Mouse (Mus musculus) kidney, adult 9 months (tissue): ENCODE results near the gene Irf2bp2.
"Not testable (repeated sequence)": the region's sequence is repeated elsewhere in the genome, so short reads cannot be mapped to it uniquely, and the experiment has no call there.

Source experiments
- DNase-seq: peaks from one replicate; pipeline ENCODE4 v3.0.0; 2022

Gene Irf2bp2

DNA sequence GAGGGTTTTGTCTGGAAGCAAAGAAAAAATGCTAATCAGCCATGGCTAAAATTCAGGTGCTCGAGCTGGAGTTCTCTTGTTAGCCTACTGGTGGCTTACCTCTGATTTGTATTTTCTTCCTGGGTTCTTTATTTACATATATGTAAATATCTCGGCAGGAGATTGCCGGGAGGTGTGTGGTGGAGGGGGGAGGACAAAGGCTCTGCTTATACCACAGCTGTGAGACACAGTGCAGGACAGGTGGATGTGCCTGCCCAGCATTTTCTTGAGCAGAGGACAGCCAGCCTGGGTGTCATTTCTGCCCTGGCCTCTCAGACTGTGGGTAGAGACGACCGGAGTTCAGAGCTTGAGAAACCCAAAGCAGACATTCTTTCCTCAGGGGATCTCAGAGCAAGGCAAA is 7.5 kb upstream of the Irf2bp2 start:
- DNase-seq: no peak

- peak; percentile 93 for DNase-seq
Observed at GRCm38 (mm10) chr8:126600816-126601243, 7.0 kb upstream of the Irf2bp2 start.

DNA sequence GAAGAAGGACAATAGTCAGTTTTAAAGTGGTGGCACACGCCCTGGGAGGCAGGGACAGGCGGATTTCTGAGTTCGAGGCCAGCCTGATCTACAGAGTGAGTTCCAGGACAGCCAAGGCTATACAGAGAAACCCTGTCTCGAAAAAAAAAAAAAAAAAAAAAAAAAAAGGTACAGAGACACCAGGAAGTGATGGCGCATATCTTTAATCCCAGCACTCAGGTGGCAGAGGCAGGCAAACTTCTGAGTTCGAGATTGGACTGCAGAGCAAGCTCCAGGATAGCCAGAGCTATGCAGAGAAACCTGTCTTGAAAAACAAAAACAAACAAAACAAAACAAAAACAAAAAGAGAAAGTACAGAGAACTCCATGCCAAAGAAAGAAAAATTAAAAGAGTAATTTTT is 6.6 kb upstream of the Irf2bp2 start:
- not testable (repeated sequence) for DNase-seq

GRCm38 (mm10) chr8:126599297-126599696 is 5.5 kb upstream of the Irf2bp2 start:
- no peak for DNase-seq

GRCm38 (mm10) chr8:126598218-126598617 is 4.4 kb upstream of the Irf2bp2 start:
- DNase-seq: no peak

GRCm38 (mm10) chr8:126596721-126597120 is 2.9 kb upstream of the Irf2bp2 start:
- no peak for DNase-seq

DNA sequence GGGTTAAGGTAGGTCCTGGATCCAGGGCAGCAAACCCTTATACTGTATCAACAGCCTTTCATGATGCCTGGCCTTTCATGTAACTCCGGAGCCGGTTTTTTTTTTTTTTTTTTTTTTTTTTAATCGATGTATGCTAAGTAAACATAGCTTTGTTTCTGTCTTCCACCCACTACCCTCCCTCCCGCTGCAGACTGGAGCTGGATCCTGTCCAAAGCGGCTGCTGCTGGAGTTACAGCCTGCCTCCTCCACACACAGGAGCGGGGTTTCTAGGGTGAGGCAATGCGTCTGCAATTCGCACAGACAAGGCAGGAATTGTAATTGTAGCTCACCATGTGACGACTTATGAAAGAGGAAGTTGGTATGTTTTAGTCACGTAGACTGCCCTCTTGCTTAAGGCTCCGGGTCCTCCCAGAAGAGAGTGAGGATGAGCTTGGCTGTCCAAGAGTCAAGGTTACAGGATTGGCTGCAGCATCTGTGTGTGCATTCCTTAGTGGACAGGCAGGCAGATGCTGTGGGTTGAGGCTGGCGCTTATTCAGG is 2.4 kb upstream of the Irf2bp2 start:
- DNase-seq: peak; percentile 84

DNA sequence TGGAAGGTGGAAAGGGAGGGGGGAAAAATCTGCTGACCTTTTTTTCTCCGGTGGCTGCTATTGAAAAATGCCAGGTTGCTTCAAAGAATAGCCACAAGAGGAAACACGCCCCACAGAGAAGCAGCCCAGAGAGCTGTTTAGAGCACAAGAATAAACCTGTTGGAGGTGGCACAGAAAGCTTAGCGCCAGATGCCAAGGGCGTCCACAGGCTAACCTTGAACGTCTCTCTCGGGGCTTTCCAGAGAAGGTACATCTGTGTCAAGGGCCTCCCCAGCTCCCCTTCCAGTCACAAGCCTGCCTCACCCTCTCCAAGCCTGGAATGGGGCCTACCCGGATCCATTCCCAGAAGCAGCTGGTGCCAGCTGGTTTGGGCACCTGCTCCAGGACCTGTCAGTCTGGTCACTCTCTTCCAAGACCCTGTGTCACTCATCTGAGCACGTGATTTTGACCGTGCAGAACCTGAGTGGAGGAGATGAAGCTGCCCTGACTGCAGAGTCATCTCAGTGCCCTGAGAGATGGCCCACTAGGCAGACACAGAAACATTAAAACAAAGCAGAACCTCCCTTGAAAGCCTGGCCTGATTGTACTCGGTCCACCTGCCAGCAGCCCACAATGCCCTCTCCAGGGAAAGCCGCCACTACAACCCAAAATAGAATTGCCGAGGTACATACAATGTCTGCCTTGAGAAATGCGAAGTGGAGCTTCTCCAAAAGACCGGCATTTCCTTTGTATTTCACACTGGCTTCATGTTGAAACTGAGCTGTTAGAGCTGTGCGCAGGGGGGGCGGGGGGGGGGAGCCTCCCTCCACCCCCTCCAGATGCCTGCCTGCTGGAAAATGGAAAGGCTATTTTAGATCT is 1.6 kb upstream of the Irf2bp2 start:
- DNase-seq: peak; percentile 86

DNA sequence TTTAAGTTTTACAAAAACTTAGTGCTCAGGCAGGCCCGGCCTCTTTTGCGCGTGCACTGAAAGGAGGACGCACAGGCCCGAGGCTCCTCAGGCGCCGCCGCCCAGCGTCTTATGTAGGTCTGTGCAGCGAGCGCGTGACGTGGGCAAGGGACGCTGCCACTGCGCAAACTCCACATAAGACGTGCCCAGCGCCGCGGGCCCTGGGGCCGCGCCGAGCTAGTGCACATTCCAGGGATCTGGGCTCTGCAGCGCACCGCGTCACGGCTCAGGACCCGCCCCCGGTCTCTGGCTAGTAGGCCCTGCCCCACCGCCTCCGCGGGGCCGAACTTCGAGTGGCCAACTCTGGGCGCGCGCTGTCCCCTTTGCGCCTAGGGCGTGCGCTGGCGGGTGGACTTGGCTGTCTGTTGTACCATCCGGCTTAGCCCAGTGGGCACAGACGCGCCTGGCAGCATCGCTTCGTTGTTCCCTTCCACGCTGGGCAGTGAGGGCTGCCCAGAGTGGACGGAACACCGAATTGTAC is 755 bp upstream of the Irf2bp2 start:
- DNase-seq: peak; percentile 100

DNA sequence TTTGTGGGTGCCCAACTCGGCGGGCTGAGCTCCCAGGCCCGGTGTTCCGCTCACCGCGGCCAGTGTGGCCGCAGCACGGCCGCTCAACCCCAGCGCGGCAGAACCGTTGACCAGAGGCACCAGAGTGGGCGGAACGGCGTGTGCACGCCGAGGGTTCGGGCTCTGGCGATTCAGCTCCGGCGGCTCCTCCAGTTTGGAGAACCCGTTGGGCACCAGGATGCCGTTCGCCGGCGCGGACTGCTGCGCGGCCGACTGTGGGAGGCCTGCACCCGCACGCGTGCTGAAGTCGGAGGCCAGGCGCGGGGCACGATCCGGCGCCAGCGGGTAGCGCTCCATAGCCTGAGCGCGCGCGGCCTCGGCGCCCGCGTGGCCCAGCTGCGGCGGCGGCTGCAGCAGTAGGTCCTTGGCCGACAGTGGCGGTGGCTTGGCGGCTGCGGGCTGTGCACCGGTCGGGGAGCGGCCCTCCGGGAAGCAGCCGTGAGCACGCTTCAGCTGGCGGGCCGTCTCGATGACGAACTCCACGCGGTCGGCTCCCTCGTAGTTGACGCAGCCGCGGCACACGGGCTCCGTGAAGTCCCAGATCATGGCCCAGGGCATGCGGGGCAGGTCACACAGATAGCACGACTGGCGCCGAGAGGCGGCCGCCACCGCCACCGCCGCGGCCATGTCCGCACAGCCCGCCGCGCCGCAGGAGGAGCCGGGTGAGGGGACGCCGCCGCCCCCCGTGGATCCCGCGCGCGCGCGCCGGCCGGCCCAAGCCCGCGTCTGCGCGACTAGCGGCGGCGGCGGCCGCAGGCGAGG is 815 bp downstream of the Irf2bp2 start:
- DNase-seq: no peak

DNA sequence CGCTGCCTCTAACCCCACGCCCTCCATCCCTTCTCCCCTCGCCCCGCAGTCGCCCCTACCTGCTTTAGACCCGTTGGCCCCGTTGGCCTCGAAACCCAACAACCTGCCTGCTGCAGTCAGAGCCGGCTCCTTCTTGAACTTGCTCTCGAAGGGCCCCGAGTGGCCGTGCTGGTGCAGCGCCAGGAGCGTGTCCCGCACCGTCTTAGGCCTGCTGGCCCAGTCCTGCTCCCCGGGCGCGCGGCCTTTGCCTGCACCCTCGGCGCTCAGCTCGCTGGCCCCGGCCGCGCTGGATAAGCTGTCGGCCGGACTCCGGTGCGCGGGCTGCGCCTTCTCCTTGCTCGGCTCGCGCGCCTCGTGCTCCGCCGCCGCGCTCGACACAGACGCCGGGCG is 1.4 kb downstream of the Irf2bp2 start:
- no peak for DNase-seq

GRCm38 (mm10) chr8:126591821-126592268 is 1.9 kb downstream of the Irf2bp2 start:
- DNase-seq: peak; percentile 92

DNA sequence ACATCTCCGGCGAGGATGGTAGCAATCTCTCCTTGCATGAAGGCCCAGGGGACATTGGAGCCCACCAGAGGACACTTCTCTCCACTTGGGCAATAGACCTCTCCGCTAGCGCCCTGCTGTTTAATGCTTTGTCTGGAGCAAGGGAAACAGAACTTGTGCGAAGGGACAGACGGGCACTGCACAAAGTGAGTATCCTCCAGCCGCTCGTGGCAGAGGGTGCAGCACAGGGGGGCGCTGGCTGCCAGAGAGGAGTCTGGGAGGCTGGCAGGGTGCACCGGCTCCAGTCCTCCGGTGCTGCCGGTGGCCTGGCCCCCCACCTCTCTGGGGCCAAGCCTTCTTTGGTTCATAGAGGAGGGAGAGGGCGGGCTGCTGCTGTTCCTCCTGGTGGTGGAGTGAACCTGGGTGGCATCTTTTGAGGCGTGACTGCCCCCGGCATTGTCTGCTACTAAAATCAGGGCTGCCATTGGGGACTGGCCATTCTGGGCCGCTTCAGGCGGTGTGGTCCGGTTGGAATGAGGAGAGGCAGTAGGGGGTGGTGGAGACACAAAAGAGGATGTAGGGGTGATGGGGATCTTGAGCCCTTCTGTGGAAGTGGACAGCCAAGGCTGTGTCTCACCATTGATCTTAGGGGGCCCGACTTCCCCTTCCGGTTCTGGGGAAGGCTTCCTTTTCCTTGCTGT is 2.5 kb downstream of the Irf2bp2 start:
- DNase-seq: peak; percentile 59

DNA sequence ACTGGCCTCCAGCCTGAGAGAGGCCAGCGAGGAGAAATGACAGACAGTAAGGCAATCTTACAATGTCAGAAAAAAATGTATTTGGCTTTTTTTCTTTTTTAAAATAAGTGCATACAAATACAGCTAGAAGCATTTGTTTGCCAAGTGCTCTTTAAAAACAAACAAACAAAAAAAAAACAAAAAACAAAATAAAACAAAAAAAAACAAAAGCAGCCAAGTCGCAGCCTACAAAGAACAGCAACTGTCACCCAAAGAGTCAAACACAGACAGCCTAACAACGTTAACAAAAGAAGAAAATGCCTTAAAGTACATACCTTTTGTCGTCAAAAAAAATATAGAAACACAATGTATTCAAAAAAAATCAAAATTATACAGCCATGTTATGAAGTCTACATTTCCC is 3.2 kb downstream of the Irf2bp2 start:
- no peak for DNase-seq

DNA sequence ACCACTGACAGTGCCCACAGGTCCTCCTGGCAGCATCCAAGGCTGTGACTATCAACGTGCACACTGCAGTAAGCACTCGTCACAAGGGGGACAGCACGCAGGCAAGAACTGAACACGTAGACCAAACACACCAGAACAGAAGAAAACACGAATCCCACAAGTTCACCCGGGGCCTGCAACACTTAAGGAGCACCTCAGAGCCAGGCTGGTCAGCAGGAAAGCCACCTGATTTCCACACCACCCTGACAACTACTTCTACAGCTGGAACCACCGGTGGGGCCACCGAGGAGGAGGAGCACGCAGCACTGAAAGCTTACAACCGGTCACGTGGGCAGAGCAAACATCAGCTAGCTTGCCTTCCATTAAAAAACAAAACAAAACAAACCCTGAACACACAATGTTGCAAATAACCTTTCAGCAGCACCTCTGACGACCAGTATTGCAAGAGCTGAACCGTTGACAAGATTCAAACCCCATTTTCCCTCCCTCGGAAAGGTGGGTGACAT is 3.7 kb downstream of the Irf2bp2 start:
- DNase-seq: peak; percentile 83

GRCm38 (mm10) chr8:126589507-126590023 is 4.2 kb downstream of the Irf2bp2 start:
- no peak for DNase-seq

- peak; percentile 44 for DNase-seq
Observed at GRCm38 (mm10) chr8:126588636-126589506, 4.9 kb downstream of the Irf2bp2 start.

DNA sequence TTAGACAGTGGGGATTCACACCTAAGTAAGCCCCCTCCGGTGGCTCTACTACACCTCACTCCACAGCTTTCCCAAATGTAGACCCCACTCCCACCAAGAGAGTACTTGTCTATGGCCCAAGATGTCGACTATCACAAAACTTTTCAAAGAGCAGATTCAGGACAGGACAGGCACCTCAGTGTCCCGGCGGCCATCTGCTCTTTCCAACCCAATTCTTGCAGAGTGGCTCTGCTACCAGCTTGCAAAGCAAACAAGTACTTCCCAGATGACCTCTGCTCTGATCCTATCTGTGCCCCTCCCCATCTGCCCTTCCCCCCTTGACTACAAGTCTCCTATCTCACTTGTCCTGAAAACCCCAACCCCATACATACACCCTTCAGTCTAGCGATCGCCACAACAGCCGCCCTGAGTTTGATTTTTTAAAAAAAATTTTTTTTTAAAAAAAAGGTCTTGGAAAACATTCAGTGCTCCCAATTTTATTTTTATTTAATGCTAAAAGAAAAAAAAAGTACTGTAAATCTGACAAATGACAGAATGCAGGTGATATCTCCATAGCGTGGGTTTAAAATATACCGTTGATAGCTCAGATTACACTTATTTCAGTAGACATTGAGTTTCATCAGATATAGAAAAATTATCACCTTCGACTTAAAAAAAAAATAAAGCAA is 5.8 kb downstream of the Irf2bp2 start:
- peak; percentile 46 for DNase-seq

DNA sequence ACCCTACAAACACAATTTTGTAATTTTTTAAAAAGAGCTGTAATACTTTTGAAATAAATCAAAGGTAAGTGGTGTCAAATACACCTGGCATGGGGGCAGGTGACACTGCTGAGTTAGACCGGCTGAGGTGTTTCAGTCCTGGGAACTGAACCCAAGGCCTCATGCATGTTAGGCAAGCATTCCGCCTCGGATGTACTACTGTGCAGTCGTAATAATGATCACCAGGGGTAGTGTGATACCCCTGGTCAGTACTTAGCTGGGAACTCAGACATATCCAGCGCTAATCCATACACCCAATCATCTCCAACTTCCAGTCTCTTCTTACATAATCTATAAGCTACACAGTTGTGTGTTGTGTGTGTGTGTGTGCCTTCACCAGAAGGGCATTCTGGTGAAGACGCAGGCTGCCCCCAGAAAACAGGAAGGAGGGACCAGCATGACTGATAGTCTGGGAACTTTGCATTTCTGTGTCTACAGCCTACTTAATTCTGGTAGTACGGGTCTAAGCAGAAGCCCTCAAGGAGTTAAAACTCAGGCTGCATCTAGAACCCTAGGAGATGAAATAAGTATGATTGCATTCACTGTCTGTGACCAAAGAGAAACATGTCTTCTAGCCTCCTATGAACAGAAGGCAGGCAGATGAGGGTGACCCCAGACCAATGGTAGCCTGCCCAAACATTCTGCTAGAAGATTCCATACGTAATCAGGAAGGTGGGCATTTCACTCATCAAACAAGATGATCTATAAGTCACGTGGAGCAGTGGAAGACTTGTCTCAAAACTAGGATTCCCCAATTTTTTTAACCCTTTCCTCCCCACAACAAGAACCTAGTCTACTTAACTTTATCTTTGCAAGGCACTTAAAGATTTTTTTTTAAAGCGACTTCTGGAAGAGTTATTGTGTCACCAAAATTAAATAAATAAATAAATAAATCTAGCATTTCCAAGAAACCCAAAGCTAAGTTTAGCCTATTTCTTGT is 6.9 kb downstream of the Irf2bp2 start:
- no peak for DNase-seq
